Mouse (Mus musculus): ENCODE measurements around the gene AC170998.1.
A peak's percentile ranks its signal among the peaks of the same experiment; 100 is the strongest.
"Not testable (repeated sequence)": the region's sequence is repeated elsewhere in the genome, so short reads cannot be mapped to it uniquely, and the experiment has no call there.

AC170998.1 gene

DNA sequence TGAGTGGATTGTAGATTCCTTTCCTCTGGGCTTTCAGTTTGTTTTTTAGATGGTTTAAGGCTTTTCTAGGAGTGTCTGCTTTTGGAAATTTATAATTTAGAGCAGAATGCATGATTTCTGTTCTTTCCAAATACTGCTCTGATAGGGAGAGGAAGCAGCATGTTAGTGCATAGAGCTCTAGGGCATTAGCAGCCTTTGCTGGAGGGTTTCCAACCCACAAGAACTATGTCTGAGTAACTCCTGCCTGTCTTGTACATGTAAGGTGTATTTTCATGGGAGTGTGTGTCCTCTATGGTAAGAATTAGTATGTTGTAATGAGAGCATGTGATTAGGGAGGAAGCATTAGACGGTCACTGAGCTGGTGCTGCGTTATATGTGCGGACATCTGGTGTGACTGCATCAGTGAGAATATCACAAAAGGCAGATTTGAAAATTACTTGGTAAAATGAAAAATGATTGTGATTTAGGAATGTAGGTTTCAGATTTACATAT is 18.7 kb upstream of the AC170998.1 start:
- DNase-seq: no peak

DNA sequence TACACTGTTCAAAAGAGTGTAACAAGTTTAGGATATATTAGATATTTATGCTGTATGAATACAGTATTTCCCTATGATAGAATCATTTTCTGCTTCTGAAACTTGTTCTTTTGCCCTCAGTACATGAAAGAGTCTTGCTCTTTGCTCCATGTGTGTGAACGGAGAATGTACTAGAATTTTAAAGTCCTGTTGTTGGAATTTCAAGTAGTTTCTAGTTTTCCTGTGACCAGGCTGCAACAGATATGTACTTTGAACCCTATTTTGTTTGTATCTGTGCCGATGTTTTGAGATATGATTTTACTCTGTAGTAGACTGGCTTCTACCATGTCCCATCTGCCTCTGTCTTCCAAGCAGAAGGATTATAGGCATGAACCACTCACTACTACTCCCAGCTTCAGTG is 18.1 kb upstream of the AC170998.1 start:
- DNase-seq: no peak

DNA sequence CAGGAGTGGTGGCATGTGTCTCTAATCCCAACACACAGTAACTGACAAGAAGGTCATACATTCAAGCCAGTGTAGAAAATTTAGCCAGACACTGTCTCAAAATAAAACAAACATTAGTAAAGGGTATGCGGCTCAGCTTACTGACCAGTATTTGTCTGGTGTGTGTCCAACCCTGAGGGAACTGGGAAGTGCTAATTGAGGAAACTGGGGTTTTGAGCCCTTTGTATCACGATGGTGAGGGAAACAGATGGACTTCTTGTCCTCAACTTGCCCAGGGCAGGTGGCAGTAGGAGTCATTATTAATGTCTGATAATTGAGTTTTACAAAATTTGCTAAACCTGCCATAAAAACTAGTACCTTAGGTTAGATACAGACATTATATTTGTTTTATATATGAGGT is 16.9 kb upstream of the AC170998.1 start:
- no peak for DNase-seq

- DNase-seq: no peak
Observed at GRCm38 (mm10) chr17:28709552-28710290, 16.2 kb upstream of the AC170998.1 start.

DNA sequence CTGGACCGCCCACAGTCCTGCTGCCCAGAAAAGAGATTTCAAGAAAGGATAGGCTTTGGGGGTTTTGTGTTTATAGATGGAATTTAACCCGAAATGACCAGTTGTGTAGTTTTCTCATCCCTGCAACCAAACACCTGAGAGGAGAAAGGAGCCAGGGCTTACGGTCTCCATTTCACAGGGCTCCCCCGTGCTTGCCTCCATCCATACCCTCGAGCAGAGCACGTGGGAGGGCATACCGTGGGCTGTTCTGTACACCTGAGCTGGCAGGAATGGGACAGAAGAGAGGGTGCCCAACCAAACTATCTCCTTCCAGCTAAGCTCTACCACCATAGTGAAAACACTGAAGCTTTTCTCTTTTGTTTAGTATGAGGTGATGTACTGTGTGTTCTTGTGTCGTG is 15.6 kb upstream of the AC170998.1 start:
- no peak for DNase-seq

- no peak for DNase-seq
Observed at GRCm38 (mm10) chr17:28711237-28711636, 14.6 kb upstream of the AC170998.1 start.

DNA sequence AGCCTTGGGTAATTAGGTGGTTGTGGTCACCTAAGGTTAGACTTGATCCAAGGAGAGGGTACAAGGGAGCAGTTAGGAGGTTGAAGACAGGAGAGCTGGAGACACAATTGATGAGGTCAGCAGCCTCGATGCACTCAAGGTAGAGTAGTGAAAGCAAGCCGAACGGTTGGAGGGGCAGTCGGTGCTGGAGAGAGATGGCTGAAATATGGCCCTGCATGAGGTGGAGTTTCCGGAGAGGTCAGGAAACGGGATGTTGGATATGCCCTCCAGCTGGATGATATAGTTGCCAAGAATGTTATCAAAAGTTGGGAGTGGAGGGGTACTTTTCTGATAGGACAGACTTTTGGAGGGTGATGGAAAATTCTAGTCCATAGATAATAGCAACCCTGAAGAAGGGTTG is 13.6 kb upstream of the AC170998.1 start:
- DNase-seq: no peak

- DNase-seq: no peak
Observed at GRCm38 (mm10) chr17:28714006-28714405, 11.9 kb upstream of the AC170998.1 start.

- no peak for DNase-seq
Observed at GRCm38 (mm10) chr17:28715832-28716548, 9.9 kb upstream of the AC170998.1 start.

DNA sequence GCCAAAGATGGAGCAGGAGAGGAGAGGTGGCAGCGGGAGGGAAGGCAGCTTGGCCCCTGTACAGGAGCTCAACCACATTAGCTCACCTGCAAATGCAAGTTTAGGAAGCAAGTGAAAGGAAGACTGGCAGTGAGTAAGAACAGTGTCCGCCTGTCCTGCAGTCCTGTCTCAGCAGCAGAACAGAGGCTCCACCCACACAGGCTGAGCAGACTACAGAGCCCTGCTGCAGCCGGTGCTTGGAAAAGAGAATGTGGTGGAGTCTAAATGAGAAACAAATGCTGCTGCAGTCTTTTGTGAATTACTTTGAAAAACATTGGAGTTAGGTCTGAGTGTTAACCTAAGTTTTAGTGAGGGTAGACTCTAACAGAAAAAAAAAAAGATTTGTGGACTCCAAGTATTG is 8.3 kb upstream of the AC170998.1 start:
- DNase-seq: no peak

DNA sequence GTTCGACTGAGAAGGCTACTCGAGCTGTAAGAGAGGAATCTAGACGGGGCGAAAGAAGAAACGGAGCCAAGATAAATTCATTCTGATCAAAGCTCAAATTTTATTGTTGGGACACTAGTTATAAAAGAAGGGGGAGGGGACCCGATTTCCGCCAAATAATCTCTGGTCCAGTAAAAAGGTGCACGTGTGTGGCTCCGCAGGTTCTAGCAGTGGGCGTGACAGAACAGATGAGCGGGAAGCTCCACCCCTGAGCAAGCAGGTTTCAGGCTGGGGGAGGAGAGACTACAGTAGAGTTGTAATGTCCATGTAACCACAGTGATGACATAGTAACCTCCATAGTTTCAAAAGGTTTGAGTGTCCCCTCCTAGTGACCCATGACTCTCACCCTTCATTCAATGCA is 1.6 kb downstream of the AC170998.1 start:
- DNase-seq: not testable (repeated sequence)

- no peak for DNase-seq
Observed at GRCm38 (mm10) chr17:28735317-28736105, 9.6 kb downstream of the AC170998.1 start.

DNA sequence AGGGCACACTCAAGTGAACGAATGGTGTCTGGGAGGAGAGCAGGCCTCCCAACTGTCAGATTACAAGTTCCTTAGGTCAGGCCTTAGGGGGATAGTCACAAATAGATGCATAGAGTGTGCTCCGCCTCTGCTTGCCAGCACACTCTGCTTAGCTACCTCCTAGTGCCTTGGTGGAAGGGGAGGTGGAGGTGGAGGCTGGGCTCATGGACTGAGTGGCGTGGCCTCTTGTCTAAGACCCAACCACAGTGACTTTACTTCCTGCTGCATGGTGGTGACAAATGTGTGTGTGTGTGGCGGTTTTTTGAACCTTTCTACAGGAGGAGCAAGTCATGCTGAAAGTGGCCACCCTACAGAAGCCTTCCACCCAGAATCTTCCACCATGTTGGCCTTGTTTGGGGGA is 10.6 kb downstream of the AC170998.1 start:
- DNase-seq: no peak

GRCm38 (mm10) chr17:28737973-28738372 is 12.1 kb downstream of the AC170998.1 start:
- no peak for DNase-seq

GRCm38 (mm10) chr17:28739244-28739643 is 13.4 kb downstream of the AC170998.1 start:
- no peak for DNase-seq

- no peak for DNase-seq
Observed at GRCm38 (mm10) chr17:28743145-28743866, 17.4 kb downstream of the AC170998.1 start.

- DNase-seq: peak; percentile 19
Observed at GRCm38 (mm10) chr17:28743916-28744315, 18.0 kb downstream of the AC170998.1 start.

- no peak for DNase-seq
Observed at GRCm38 (mm10) chr17:28745773-28746172, 19.9 kb downstream of the AC170998.1 start.

GRCm38 (mm10) chr17:28748001-28748400 is 22.1 kb downstream of the AC170998.1 start:
- DNase-seq: no peak

DNA sequence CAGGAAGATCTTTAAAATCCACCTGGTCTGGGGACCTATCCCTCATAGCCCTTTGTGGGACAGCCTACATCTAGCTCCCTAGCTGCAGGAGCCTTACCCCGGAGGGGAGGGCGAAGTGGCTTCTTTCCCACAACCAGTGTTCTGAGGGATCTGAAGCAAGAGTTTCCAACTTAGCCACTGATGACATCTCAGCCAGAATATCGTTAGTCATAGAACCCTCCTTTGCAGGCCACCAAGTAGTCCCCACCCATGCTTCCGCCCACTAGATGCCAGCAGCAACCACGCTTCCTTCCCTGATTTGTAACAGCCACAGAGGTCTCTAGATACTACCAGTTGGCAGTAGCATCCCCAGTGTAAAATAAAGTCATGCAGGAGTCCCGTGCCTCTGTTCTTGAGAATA is 24.7 kb downstream of the AC170998.1 start:
- no peak for DNase-seq

GRCm38 (mm10) chr17:28756447-28756846 is 30.6 kb downstream of the AC170998.1 start:
- no peak for DNase-seq

GRCm38 (mm10) chr17:28757470-28757869 is 31.6 kb downstream of the AC170998.1 start:
- no peak for DNase-seq
